Mouse (Mus musculus) adrenal gland, adult 18-20 months (tissue): ENCODE measurements around the gene Olfr49. TPM values are rescaled to one million over a fixed set of nuclear protein-coding genes. Genes with fewer than 3 reads are reported as not detected.
"Not testable (repeated sequence)": the region's sequence is repeated elsewhere in the genome, so short reads cannot be mapped to it uniquely, and the experiment has no call there.

Experiments
- DNase-seq, 2 experiments: peaks; one replicate each; pipeline ENCODE4 v3.0.0; 2021 to 2022; ENCODE audit warnings: low spot score in 2 of 2
- total RNA-seq, 2 experiments: library from RNA; stranded (reverse); gene quantifications; 1 replicate in 1 of 2; 2 replicates in 1 of 2; pipeline ENCODE4 v1.2.3; 2021

Gene Olfr49
- total RNA-seq, 2 experiments from 2014 or later, result 0.07 TPM; not detected in 1

- DNase-seq, result no peak
Observed at GRCm38 (mm10) chr14:54232143-54232542, 52.6 kb downstream of the Olfr49 start.

- DNase-seq, result no peak
Observed at GRCm38 (mm10) chr14:54231176-54231956, 53.4 kb downstream of the Olfr49 start.

- DNase-seq, result no peak
Observed at GRCm38 (mm10) chr14:54230638-54231150, 54.0 kb downstream of the Olfr49 start.

- not testable (repeated sequence) for DNase-seq
Observed at GRCm38 (mm10) chr14:54229849-54230248, 54.9 kb downstream of the Olfr49 start.

- DNase-seq, result no peak
Observed at GRCm38 (mm10) chr14:54228933-54229713, 55.6 kb downstream of the Olfr49 start.

- no peak for DNase-seq
Observed at GRCm38 (mm10) chr14:54228501-54228900, 56.2 kb downstream of the Olfr49 start.

Other genes with a start within 250 kb of the Olfr49 start
- gene Dad1, start 30.8 kb downstream of the Olfr49 start, total RNA-seq, result 100 to 1,000 TPM; 381 to 382 TPM
- 100 to 1,000 TPM; 463 to 735 TPM for gene Abhd4, start 30.8 kb downstream of the Olfr49 start, total RNA-seq
- 10 to 100 TPM; 77.0 to 95.1 TPM for gene Oxa1l, start 75.9 kb upstream of the Olfr49 start, total RNA-seq
- gene Slc7a7, start 132.8 kb upstream of the Olfr49 start, total RNA-seq, result 1 to 10 TPM; 3.1 to 4.5 TPM
- 100 to 1,000 TPM; 180 to 210 TPM for gene Mrpl52, start 142.0 kb upstream of the Olfr49 start, total RNA-seq
- 10 to 100 TPM; 26.4 to 38.4 TPM for gene Mmp14, start 146.7 kb upstream of the Olfr49 start, total RNA-seq
- 100 to 1,000 TPM in 1 of 2 experiments, 10 to 100 TPM in 1; 95.4 to 119 TPM for gene Lrp10, start 179.2 kb upstream of the Olfr49 start, total RNA-seq
- 1 to 10 TPM in 1 of 2 experiments, under 1 TPM in 1; 0.26 to 1.1 TPM for gene Rem2, start 191.2 kb upstream of the Olfr49 start, total RNA-seq
- 10 to 100 TPM; 38.9 to 43.3 TPM for gene Prmt5, start 232.6 kb upstream of the Olfr49 start, total RNA-seq